Mouse (Mus musculus) adipose tissue, adult 10 weeks (tissue): Measurements from ENCODE around the gene Teddm3. TPM values are rescaled to one million over a fixed set of nuclear protein-coding genes. Genes with fewer than 3 reads are reported as not detected.

Source experiments
- polyA plus RNA-seq: library from polyadenylated mRNA; stranded (reverse); fragments of 350-450 nt; fragmentation: Illumina TruSeq; extraction: RNeasy Lipid Tissue Mini Kit (QIAGEN cat#74804); gene quantifications from one replicate; pipeline ENCODE4 v1.2.3, GENCODE M21; 2014; ENCODE audit warnings: low read depth, low replicate concordance

The Teddm3 gene
- not detected for polyA plus RNA-seq

GRCm38 (mm10) chr16:21153900-21154299 lies at the start of gene Teddm3:
Gene Teddm3, minus strand, starts transcription at chr16:21154000.

Other genes starting within 250 kb of the Teddm3 start
- gene Ephb3, start 50.8 kb upstream of the Teddm3 start, polyA plus RNA-seq: 4.8 TPM